Mouse (Mus musculus): Measurements from ENCODE around the gene Etv3.
"Not testable (repeated sequence)": the region's sequence is repeated elsewhere in the genome, so short reads cannot be mapped to it uniquely, and the experiment has no call there.

The Etv3 gene

GRCm38 (mm10) chr3:87518425-87518824 lies 6.8 kb upstream of the Etv3 start:
- DNase-seq (ENCODE audit: low spot score), result no peak

- DNase-seq (ENCODE audit: low spot score), result no peak
These were observed 4.1 kb upstream of the Etv3 start for GRCm38 (mm10) chr3:87521126-87521525.

- no peak for DNase-seq (ENCODE audit: low spot score)
These were observed 3.4 kb upstream of the Etv3 start for GRCm38 (mm10) chr3:87521833-87522232.

GRCm38 (mm10) chr3:87523701-87524100 lies 1.5 kb upstream of the Etv3 start:
- DNase-seq (ENCODE audit: low spot score), result no peak

GRCm38 (mm10) chr3:87525837-87526570 lies 797 bp downstream of the Etv3 start:
- no peak for DNase-seq (ENCODE audit: low spot score)

GRCm38 (mm10) chr3:87527139-87527538 lies 1.9 kb downstream of the Etv3 start:
- DNase-seq (ENCODE audit: low spot score), result no peak

- no peak for DNase-seq (ENCODE audit: low spot score)
These were observed 2.8 kb downstream of the Etv3 start for GRCm38 (mm10) chr3:87528021-87528420.

GRCm38 (mm10) chr3:87528841-87529240 lies 3.6 kb downstream of the Etv3 start:
- no peak for DNase-seq (ENCODE audit: low spot score)

- DNase-seq (ENCODE audit: low spot score), result no peak
These were observed 4.4 kb downstream of the Etv3 start for GRCm38 (mm10) chr3:87529568-87529967.

- no peak for DNase-seq (ENCODE audit: low spot score)
These were observed 5.0 kb downstream of the Etv3 start for GRCm38 (mm10) chr3:87530234-87530633.

- no peak for DNase-seq (ENCODE audit: low spot score)
These were observed 8.6 kb downstream of the Etv3 start for GRCm38 (mm10) chr3:87533667-87534378.

- no peak for DNase-seq (ENCODE audit: low spot score)
These were observed 12.8 kb downstream of the Etv3 start for GRCm38 (mm10) chr3:87538034-87538433.

- no peak for DNase-seq (ENCODE audit: low spot score)
These were observed 14.9 kb downstream of the Etv3 start for GRCm38 (mm10) chr3:87540028-87540675.

GRCm38 (mm10) chr3:87540714-87541113 lies 15.5 kb downstream of the Etv3 start:
- no peak for DNase-seq (ENCODE audit: low spot score)

GRCm38 (mm10) chr3:87542481-87543215 lies 17.4 kb downstream of the Etv3 start:
- DNase-seq (ENCODE audit: low spot score), result no peak

GRCm38 (mm10) chr3:87545554-87545953 lies 20.3 kb downstream of the Etv3 start:
- no peak for DNase-seq (ENCODE audit: low spot score)

GRCm38 (mm10) chr3:87546291-87546721 lies 21.1 kb downstream of the Etv3 start:
- no peak for DNase-seq (ENCODE audit: low spot score)

- DNase-seq (ENCODE audit: low spot score), result no peak
These were observed 24.7 kb downstream of the Etv3 start for GRCm38 (mm10) chr3:87549908-87550307.

- no peak for DNase-seq (ENCODE audit: low spot score)
These were observed 27.1 kb downstream of the Etv3 start for GRCm38 (mm10) chr3:87552327-87552726.

- no peak for DNase-seq (ENCODE audit: low spot score)
These were observed 28.2 kb downstream of the Etv3 start for GRCm38 (mm10) chr3:87553196-87553935.

GRCm38 (mm10) chr3:87554859-87555258 lies 29.7 kb downstream of the Etv3 start:
- DNase-seq (ENCODE audit: low spot score), result not testable (repeated sequence)

- no peak for DNase-seq (ENCODE audit: low spot score)
These were observed 30.9 kb downstream of the Etv3 start for GRCm38 (mm10) chr3:87556109-87556531.
